Mouse (Mus musculus): ENCODE measurements around the gene Teddm2. TPM values are rescaled to one million over a fixed set of nuclear protein-coding genes. Genes with fewer than 3 reads are reported as not detected.

Gene Teddm2
- polyA plus RNA-seq, 1 experiment = not detected

- no peaks in the 10 kb centered on the region for H3K4me1 ChIP-seq (ENCODE audit: control insufficient read depth, insufficient read depth, low read length)
- H3K27ac ChIP-seq (ENCODE audit: insufficient read depth, low read depth, low read length) = no peak overlapping the region
- 65% methylated on average over 2 of the region's 2 CpGs for WGBS
- TF ChIP-seq CTCF (IDR thresholded peaks at IDR 0.05; ENCODE audit: insufficient read depth, low read depth, low read length) (no peak), POLR2A (IDR thresholded peaks at IDR 0.05; ENCODE audit: insufficient read depth, low read depth, low read length) (no peak)
- no peak overlapping the region for H3K4me3 ChIP-seq (ENCODE audit: insufficient read depth, low read depth, low read length)
These were observed 85.8 kb downstream of the Teddm2 start for GRCm38 (mm10) chr1:153814278-153814677.

DNA sequence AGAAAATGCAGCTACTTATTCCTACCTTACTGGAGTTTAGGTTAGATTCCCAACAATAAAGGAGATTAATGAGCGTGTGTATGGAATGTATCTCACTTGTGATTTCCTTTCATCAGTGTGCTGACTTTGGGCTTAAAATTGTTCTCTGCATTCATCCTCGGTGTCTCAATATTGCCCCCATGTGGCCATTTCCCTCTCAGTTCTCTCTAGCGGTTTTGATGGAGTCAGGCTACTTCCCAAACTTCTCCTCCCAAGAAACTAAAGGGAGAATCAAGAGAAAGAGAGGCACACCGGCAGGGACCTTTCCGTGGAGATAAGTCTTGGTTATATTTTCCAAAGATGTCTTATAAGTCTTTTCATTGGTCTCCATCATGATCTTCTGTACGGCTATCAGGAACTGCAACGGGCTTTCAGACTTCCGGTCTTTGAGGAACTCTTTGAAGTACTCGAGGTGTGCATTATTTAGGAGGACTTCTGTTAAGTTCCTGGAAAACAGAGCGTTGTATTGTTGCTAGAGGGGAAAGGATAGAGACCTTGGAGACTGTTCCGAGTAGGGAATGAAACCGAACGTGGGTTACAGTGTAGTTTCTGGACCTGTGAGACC is 92.5 kb downstream of the Teddm2 start:
- no peak overlapping the region for H3K4me3 ChIP-seq (ENCODE audit: insufficient read depth, low read depth, low read length)
- WGBS = 50% methylated on average over 13 of the region's 13 CpGs
- H3K4me1 ChIP-seq (ENCODE audit: control insufficient read depth, insufficient read depth, low read length) = 0 out of 2 replicates have a peak, but pooled peaks cover 2% of the 10 kb centered on the region
- no peak for TF ChIP-seq CTCF (IDR thresholded peaks at IDR 0.05; ENCODE audit: insufficient read depth, low read depth, low read length)
- TF ChIP-seq POLR2A (IDR thresholded peaks at IDR 0.05; ENCODE audit: insufficient read depth, low read depth, low read length) = no peak
- H3K27ac ChIP-seq (ENCODE audit: insufficient read depth, low read depth, low read length) = no peak overlapping the region

GRCm38 (mm10) chr1:153803530-153803929 is 96.5 kb downstream of the Teddm2 start:
- TF ChIP-seq POLR2A (IDR thresholded peaks at IDR 0.05; ENCODE audit: insufficient read depth, low read depth, low read length) (no peak), CTCF (IDR thresholded peaks at IDR 0.05; ENCODE audit: insufficient read depth, low read depth, low read length) (no peak)
- WGBS = 82% methylated on average over 8 of the region's 8 CpGs
- Histone ChIP-seq H3K27ac (ENCODE audit: insufficient read depth, low read depth, low read length) (no peak overlapping the region), H3K4me1 (ENCODE audit: control insufficient read depth, insufficient read depth, low read length) (peaks cover 4% of the 10 kb centered on the region; the same call in 1 of the 2 replicates), H3K4me3 (ENCODE audit: insufficient read depth, low read depth, low read length) (no peak overlapping the region)

DNA sequence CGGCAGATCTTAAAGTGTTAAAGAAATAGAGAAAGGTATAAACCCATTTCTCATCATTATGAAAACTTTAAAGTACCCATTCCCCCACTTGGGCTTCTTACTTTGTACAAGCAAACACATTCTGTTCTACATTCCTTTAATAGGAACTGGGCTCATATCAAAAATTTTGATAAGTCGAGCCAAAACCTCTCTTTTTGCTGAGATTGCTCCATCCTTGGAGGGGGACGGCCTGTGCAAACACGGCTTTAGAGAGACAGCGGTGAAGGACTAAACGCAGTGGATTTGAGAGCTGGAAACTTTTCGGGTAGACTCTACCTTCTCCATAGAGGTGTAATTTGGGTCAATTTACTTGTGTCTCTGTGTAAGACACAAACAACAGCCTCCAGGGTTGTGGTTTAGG is 97.3 kb downstream of the Teddm2 start:
- Histone ChIP-seq H3K27ac (ENCODE audit: insufficient read depth, low read depth, low read length) (no peak overlapping the region), H3K4me1 (ENCODE audit: control insufficient read depth, insufficient read depth, low read length) (peaks cover 4% of the 10 kb centered on the region; the same call in 1 of the 2 replicates), H3K4me3 (ENCODE audit: insufficient read depth, low read depth, low read length) (no peak overlapping the region)
- TF ChIP-seq CTCF (IDR thresholded peaks at IDR 0.05; ENCODE audit: insufficient read depth, low read depth, low read length) = no peak
- TF ChIP-seq POLR2A (IDR thresholded peaks at IDR 0.05; ENCODE audit: insufficient read depth, low read depth, low read length) = no peak
- whole genome bisulfite sequencing = 73% methylated on average over 7 of the region's 7 CpGs

Other genes starting within 250 kb of the Teddm2 start
- not detected in 2 replicates for gene Rgs8, start 247.2 kb downstream of the Teddm2 start, polyA plus RNA-seq (2012; ENCODE audit: insufficient read depth, insufficient read length, low replicate concordance, missing spikeins)
- not detected in 2 replicates for gene Rgs16, start 159.9 kb downstream of the Teddm2 start, polyA plus RNA-seq (2012; ENCODE audit: insufficient read depth, insufficient read length, low replicate concordance, missing spikeins)
- not detected in 2 replicates for gene Rnasel, start 150.8 kb downstream of the Teddm2 start, polyA plus RNA-seq (2012; ENCODE audit: insufficient read depth, insufficient read length, low replicate concordance, missing spikeins)
- gene Rgsl1, start 56.1 kb downstream of the Teddm2 start, polyA plus RNA-seq (2012; ENCODE audit: insufficient read depth, insufficient read length, low replicate concordance, missing spikeins) = not detected in 2 replicates
- not detected in 2 replicates for gene Teddm1b, start 25.9 kb downstream of the Teddm2 start, polyA plus RNA-seq (2012; ENCODE audit: insufficient read depth, insufficient read length, low replicate concordance, missing spikeins)
- not detected in 2 replicates for gene Teddm1a, start 8.5 kb downstream of the Teddm2 start, polyA plus RNA-seq (2012; ENCODE audit: insufficient read depth, insufficient read length, low replicate concordance, missing spikeins)
- 474 and 913 TPM in 2 replicates for gene Glul, start 284 bp downstream of the Teddm2 start, polyA plus RNA-seq (2012; ENCODE audit: insufficient read depth, insufficient read length, low replicate concordance, missing spikeins)

All from olfactory bulb, adult 2 months (tissue).